Mouse (Mus musculus) liver, postnatal 0 days (tissue): ENCODE results near the gene Gm28047. TPM values are rescaled to one million over a fixed set of nuclear protein-coding genes. Genes with fewer than 3 reads are reported as not detected.

Source experiments
- ATAC-seq: fragments of 200-750 bp; cut with Nextera tagmentation; 2 replicates; pipeline ENCODE4 v1.8.0; 2017; ENCODE audit warnings: mild to moderate bottlenecking, moderate library complexity
- DNase-seq: peaks from one replicate; pipeline ENCODE4 v3.0.0-alpha.2; 2016
- H3K27ac ChIP-seq: fragments of 300-500 bp; sonication (generic); 2 replicates; pipeline ENCODE4 v1.5.1; 2014; ENCODE audit warnings: antibody characterized with exemption, moderate library complexity, mild to moderate bottlenecking, low read depth
- H3K27me3 ChIP-seq: fragments of 300-500 bp; sonication (generic); 2 replicates; pipeline ENCODE4 v1.6.1; 2014; ENCODE audit warnings: low read length, control low read depth, mixed read lengths; ENCODE audit not compliant: insufficient read depth
- H3K36me3 ChIP-seq: fragments of 300-500 bp; sonication (generic); replicated peaks from 2 replicates; pipeline ENCODE4 v1.6.1; 2014; ENCODE audit warnings: mild to moderate bottlenecking, control low read depth, low read length, moderate library complexity, mixed read lengths; ENCODE audit not compliant: insufficient read depth
- H3K4me1 ChIP-seq: fragments of 300-500 bp; sonication (generic); 2 replicates; pipeline ENCODE4 v1.6.1; 2014; ENCODE audit warnings: antibody characterized with exemption, mild to moderate bottlenecking, control low read depth; ENCODE audit not compliant: insufficient read depth
- H3K4me2 ChIP-seq: fragments of 300-500 bp; sonication (generic); 2 replicates; pipeline ENCODE4 v1.6.1; 2014; ENCODE audit warnings: low read depth, mild to moderate bottlenecking, low read length, moderate library complexity, mixed read lengths
- H3K4me3 ChIP-seq: fragments of 300-500 bp; sonication (generic); 2 replicates; pipeline ENCODE4 v1.5.1; 2014; ENCODE audit warnings: low read depth, low read length
- H3K9ac ChIP-seq: fragments of 300-500 bp; sonication (generic); replicated peaks from 2 replicates; pipeline ENCODE4 v1.6.1; 2014; ENCODE audit warnings: mild to moderate bottlenecking, moderate library complexity
- H3K9me3 ChIP-seq: fragments of 300-500 bp; sonication (generic); 2 replicates; pipeline ENCODE4 v1.6.1; 2016; ENCODE audit warnings: mild to moderate bottlenecking, control low read depth, low read length, mixed read lengths
- CTCF ChIP-seq: sonication (generic); IDR thresholded peaks from 2 replicates; pipeline ENCODE4 v1.5.1; 2016; ENCODE audit warnings: antibody characterized with exemption, low read depth
- EP300 ChIP-seq: IDR thresholded peaks from 2 replicates; pipeline ENCODE4 v1.6.1; 2016; ENCODE audit warnings: antibody characterized with exemption, low read depth, mild to moderate bottlenecking
- WGBS: fragments of 180-500 bp; shearing (Covaris S2); extraction: QIAGEN DNeasy Blood & Tissue Kit; methylation state at CpG from one replicate; pipeline ENCODE4 v1.1.7; 2014; ENCODE audit not compliant: insufficient replicate concordance; 5-methylcytosine and 5-hydroxymethylcytosine counted together
- polyA plus RNA-seq: library from polyadenylated mRNA; unstranded; fragments of >200 nt; fragmentation: Nextera tagmentation; extraction: Ambion mirVana; gene quantifications from 2 replicates; pipeline ENCODE4 v1.2.1, GENCODE M21; 2015

Gene Gm28047
- not detected in 2 replicates for polyA plus RNA-seq

GRCm38 (mm10) chr15:102624970-102625686, at the start of gene Gm28047, which contains the start of gene Atf7:
Gene Gm28047 (minus strand): TSS chr15:102625067.
Gene Atf7 (minus strand): TSS chr15:102625464.
- under 1% methylated on average over 45 of the region's 51 CpGs for WGBS
- peaks cover 20% of the 10 kb centered on the region for H3K4me1 ChIP-seq
- peak within 1 kb of the TSS; percentile 96 for H3K27ac ChIP-seq
- peak; percentile 97 for ATAC-seq
- peak; percentile 100 for DNase-seq
- H3K36me3 ChIP-seq, result no peaks in the 10 kb centered on the region
- H3K27me3 ChIP-seq, result no peaks in the 10 kb centered on the region
- H3K9ac ChIP-seq, result peak within 1 kb of the TSS; percentile 76
- H3K4me2 ChIP-seq, result peak within 1 kb of the TSS; percentile 85
- TF ChIP-seq EP300 (peak; percentile 77), CTCF (no peak)
- H3K9me3 ChIP-seq, result no peaks in the 10 kb centered on the region
- H3K4me3 ChIP-seq, result peak within 1 kb of the TSS; percentile 69

- DNase-seq (peak; percentile 21), ATAC-seq (peak; percentile 12; the same call in 1 of the 2 replicates)
- Histone ChIP-seq H3K4me1 (peaks cover 21% of the 10 kb centered on the region), H3K9ac (no peak overlapping the region), H3K36me3 (peaks cover under 1% of the 10 kb centered on the region), H3K4me2 (peak overlapping the region; percentile 85), H3K27ac (no peak overlapping the region), H3K27me3 (peaks cover 15% of the 10 kb centered on the region; the same call in 1 of the 2 replicates), H3K9me3 (no peaks in the 10 kb centered on the region), H3K4me3 (peak overlapping the region; percentile 17)
- TF ChIP-seq EP300 (no peak), CTCF (no peak)
- WGBS, result 19% methylated on average over 10 of the region's 10 CpGs
Observed at GRCm38 (mm10) chr15:102673548-102673947, 48.7 kb upstream of the Gm28047 start.

GRCm38 (mm10) chr15:102672215-102673071, 47.6 kb upstream of the Gm28047 start, which contains the start of gene Atp5g2:
Gene Atp5g2 (minus strand): TSS chr15:102672352.
- peaks cover 9% of the 10 kb centered on the region for H3K36me3 ChIP-seq
- H3K4me3 ChIP-seq, result peak within 1 kb of the TSS; percentile 87
- H3K9me3 ChIP-seq, result no peaks in the 10 kb centered on the region
- H3K4me1 ChIP-seq, result peaks cover 21% of the 10 kb centered on the region
- H3K27me3 ChIP-seq, result peaks cover 15% of the 10 kb centered on the region; the same call in 1 of the 2 replicates
- peak within 1 kb of the TSS; percentile 85 for H3K4me2 ChIP-seq
- TF ChIP-seq EP300 (no peak), CTCF (no peak)
- peak within 1 kb of the TSS; percentile 93 for H3K27ac ChIP-seq
- ATAC-seq, result no peak
- 11% methylated on average over 37 of the region's 37 CpGs for WGBS
- peak; percentile 21 for DNase-seq
- H3K9ac ChIP-seq, result peak within 1 kb of the TSS; percentile 69

- TF ChIP-seq CTCF, result no peak
- no peak for TF ChIP-seq EP300
- Histone ChIP-seq H3K9ac (peak overlapping the region; percentile 69), H3K9me3 (no peaks in the 10 kb centered on the region), H3K27ac (peak overlapping the region; percentile 93), H3K4me2 (peak overlapping the region; percentile 85), H3K4me1 (peaks cover 21% of the 10 kb centered on the region), H3K4me3 (peak overlapping the region; percentile 87), H3K36me3 (peaks cover 15% of the 10 kb centered on the region), H3K27me3 (peaks cover 15% of the 10 kb centered on the region; the same call in 1 of the 2 replicates)
- DNase-seq (peak; percentile 79), ATAC-seq (peak; percentile 20; the same call in 1 of the 2 replicates)
- 2% methylated on average over 34 of the region's 34 CpGs for WGBS
Observed at GRCm38 (mm10) chr15:102671721-102672214, 46.9 kb upstream of the Gm28047 start.

- peaks cover 21% of the 10 kb centered on the region for H3K4me1 ChIP-seq
- peak overlapping the region; percentile 85 for H3K4me2 ChIP-seq
- peaks cover 19% of the 10 kb centered on the region for H3K36me3 ChIP-seq
- H3K27me3 ChIP-seq, result peaks cover 15% of the 10 kb centered on the region; the same call in 1 of the 2 replicates
- ATAC-seq (peak; percentile 93), DNase-seq (peak; percentile 98)
- H3K4me3 ChIP-seq, result peak overlapping the region; percentile 87
- TF ChIP-seq EP300, result no peak
- peak; percentile 100 for TF ChIP-seq CTCF
- H3K27ac ChIP-seq, result peak overlapping the region; percentile 94
- WGBS, result under 1% methylated on average over 50 of the region's 53 CpGs
- no peaks in the 10 kb centered on the region for H3K9me3 ChIP-seq
- H3K9ac ChIP-seq, result peak overlapping the region; percentile 96
Observed at GRCm38 (mm10) chr15:102670767-102671575, 46.1 kb upstream of the Gm28047 start.
